Mouse (Mus musculus) myocyte (in vitro differentiated cells): ENCODE data around the gene Acss2.

Experiments used
- POLR2A ChIP-seq: IDR thresholded peaks from one replicate; pipeline ENCODE4 v1.6.1; 2011; ENCODE audit warnings: low read depth, mild to moderate bottlenecking, control low read depth, moderate library complexity; ENCODE audit not compliant: insufficient read length
- TCF3 ChIP-seq: IDR thresholded peaks from one replicate; pipeline ENCODE4 v1.6.1; 2011; ENCODE audit warnings: low read depth, control low read depth; ENCODE audit not compliant: insufficient read length
- USF1 ChIP-seq: IDR thresholded peaks from one replicate; pipeline ENCODE4 v1.6.1; 2011; ENCODE audit warnings: low read depth, mild to moderate bottlenecking, control low read depth, moderate library complexity

GRCm38 (mm10) chr2:155627030-155627738 lies 109.4 kb downstream of the Acss2 start:
- TF ChIP-seq POLR2A, result no peak
- no peak for TF ChIP-seq TCF3
- TF ChIP-seq USF1, result no peak
